Mouse (Mus musculus): ENCODE measurements around the gene Vmn1r93. TPM values are rescaled to one million over a fixed set of nuclear protein-coding genes. Genes with fewer than 3 reads are reported as not detected.
"Not testable (repeated sequence)": the region's sequence is repeated elsewhere in the genome, so short reads cannot be mapped to it uniquely, and the experiment has no call there.

The Vmn1r93 gene
- polyA plus RNA-seq (2012; rRNA removed) = not detected in 2 replicates

GRCm38 (mm10) chr7:20138988-20139387, at the start of gene Vmn1r93:
TSS of gene Vmn1r93 (minus strand) at chr7:20139088.
- WGBS = no CpG with 5 or more reads among the region's 5 CpGs
- not testable (repeated sequence) for H3K4me1 ChIP-seq (ENCODE audit: control insufficient read depth, insufficient read depth, low read length); DNase-seq; H3K36me3 ChIP-seq (ENCODE audit: control insufficient read depth, insufficient read depth, low read length); H3K27me3 ChIP-seq (replicated peaks; ENCODE audit: control insufficient read depth, insufficient read depth, low read length); H3K27ac ChIP-seq (ENCODE audit: insufficient read depth, low read depth, low read length); H3K4me3 ChIP-seq (ENCODE audit: insufficient read depth, low read depth, low read length)

DNA sequence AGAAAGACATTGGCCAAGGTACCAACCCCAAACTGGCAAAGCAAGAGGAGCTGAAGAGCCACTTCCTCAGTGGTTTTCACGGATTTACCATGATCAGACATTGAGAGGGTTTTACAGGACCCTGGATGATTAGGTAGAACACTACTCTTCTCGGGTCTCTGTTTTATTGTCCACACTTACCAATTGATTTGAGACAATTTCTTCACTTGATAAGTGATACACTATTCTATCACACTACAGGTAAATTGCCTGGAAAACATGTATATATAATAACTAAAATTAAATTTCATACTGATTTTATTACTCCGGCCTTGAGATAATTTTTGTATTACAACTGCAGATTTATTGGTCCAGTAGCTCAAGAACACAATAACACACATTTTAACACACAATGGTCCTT, 29.4 kb upstream of the Vmn1r93 start, which contains the start of gene Vmn1r94:
Gene Vmn1r94 (minus strand): TSS at position 101 of the 400 bp plus-strand sequence.
- H3K36me3 ChIP-seq (ENCODE audit: control insufficient read depth, insufficient read depth, low read length); H3K4me1 ChIP-seq (ENCODE audit: control insufficient read depth, insufficient read depth, low read length); H3K27me3 ChIP-seq (replicated peaks; ENCODE audit: control insufficient read depth, insufficient read depth, low read length); DNase-seq; H3K27ac ChIP-seq (ENCODE audit: insufficient read depth, low read depth, low read length); H3K4me3 ChIP-seq (ENCODE audit: insufficient read depth, low read depth, low read length): not testable (repeated sequence)
- no CpG with 5 or more reads among the region's 3 CpGs for WGBS

DNA sequence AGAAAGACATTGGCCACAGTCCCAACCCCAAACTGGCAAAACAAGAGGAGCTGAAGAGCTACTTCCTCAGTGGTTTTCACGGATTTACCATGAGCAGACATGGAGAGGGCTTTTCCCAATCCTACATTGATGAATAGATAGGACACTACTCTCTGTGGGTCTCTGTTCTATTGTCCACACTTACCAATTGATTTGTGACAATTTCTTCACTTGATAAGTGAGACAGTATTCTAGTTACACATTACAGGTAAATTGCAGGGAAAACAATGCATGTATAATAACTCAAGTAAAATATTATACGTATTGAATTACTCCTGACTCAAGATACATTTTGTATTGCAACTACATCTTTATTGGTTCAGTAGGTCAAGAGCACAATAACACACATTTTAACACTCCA, 16.4 kb downstream of the Vmn1r93 start, which contains the start of gene Gm16442:
Gene Gm16442 (minus strand): TSS at position 101 of the 400 bp plus-strand sequence.
- not testable (repeated sequence) for H3K4me3 ChIP-seq (ENCODE audit: insufficient read depth, low read depth, low read length); H3K27me3 ChIP-seq (replicated peaks; ENCODE audit: control insufficient read depth, insufficient read depth, low read length); DNase-seq; H3K36me3 ChIP-seq (ENCODE audit: control insufficient read depth, insufficient read depth, low read length); H3K4me1 ChIP-seq (ENCODE audit: control insufficient read depth, insufficient read depth, low read length); H3K27ac ChIP-seq (ENCODE audit: insufficient read depth, low read depth, low read length)
- WGBS = no CpG with 5 or more reads among the region's 2 CpGs

DNA sequence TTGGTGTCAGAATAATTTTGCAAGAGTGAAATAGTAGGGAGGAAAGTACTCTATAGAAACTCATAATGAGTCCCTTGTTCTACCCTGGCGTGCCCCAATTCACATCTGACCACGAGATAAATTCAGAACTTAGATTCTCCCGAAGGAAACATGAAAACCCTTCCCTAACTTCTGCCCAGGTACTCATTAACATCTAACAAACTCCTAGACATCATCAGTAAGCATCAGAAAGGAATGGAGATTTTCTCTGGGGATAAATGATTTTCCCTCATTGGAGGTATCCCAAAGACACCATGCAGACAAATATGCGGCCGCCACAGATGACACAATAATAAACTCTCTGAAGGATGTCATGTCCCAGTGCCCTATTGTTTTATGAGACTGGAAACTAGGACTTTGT, 39.5 kb downstream of the Vmn1r93 start, which contains the start of gene Vmn1r91:
Gene Vmn1r91 (plus strand): TSS at position 301 of the 400 bp plus-strand sequence.
- not testable (repeated sequence) for H3K27me3 ChIP-seq (replicated peaks; ENCODE audit: control insufficient read depth, insufficient read depth, low read length); DNase-seq; H3K36me3 ChIP-seq (ENCODE audit: control insufficient read depth, insufficient read depth, low read length); H3K27ac ChIP-seq (ENCODE audit: insufficient read depth, low read depth, low read length); H3K4me3 ChIP-seq (ENCODE audit: insufficient read depth, low read depth, low read length); H3K4me1 ChIP-seq (ENCODE audit: control insufficient read depth, insufficient read depth, low read length)
- 81% methylated on average over 5 of the region's 5 CpGs for WGBS

Other genes starting within 250 kb of the Vmn1r93 start
- gene Pvr, start 217.9 kb downstream of the Vmn1r93 start, polyA plus RNA-seq (2012; rRNA removed) = 10.9 and 12.3 TPM in 2 replicates
- gene Igsf23, start 188.3 kb downstream of the Vmn1r93 start, polyA plus RNA-seq (2012; rRNA removed) = 0.14 and 0.31 TPM in 2 replicates
- gene Ceacam20, start 173.7 kb downstream of the Vmn1r93 start, polyA plus RNA-seq (2012; rRNA removed) = 0.03 TPM in 1 of 2 replicates, not detected in the other
- not detected in 2 replicates for gene Nlrp9b, start 147.6 kb downstream of the Vmn1r93 start, polyA plus RNA-seq (2012; rRNA removed)
- not detected in 2 replicates for gene Vmn1r91, start 39.4 kb downstream of the Vmn1r93 start, polyA plus RNA-seq (2012; rRNA removed)
- gene Gm16442, start 16.5 kb downstream of the Vmn1r93 start, polyA plus RNA-seq (2012; rRNA removed) = not detected in 2 replicates
- not detected in 2 replicates for gene Vmn1r94, start 29.3 kb upstream of the Vmn1r93 start, polyA plus RNA-seq (2012; rRNA removed)
- gene Vmn1r95, start 54.6 kb upstream of the Vmn1r93 start, polyA plus RNA-seq (2012; rRNA removed) = not detected in 2 replicates
- gene Gm6164, start 66.5 kb upstream of the Vmn1r93 start, polyA plus RNA-seq (2012; rRNA removed) = not detected in 2 replicates
- not detected in 2 replicates for gene Gm4498, start 94.7 kb upstream of the Vmn1r93 start, polyA plus RNA-seq (2012; rRNA removed)
- gene Gm5890, start 123.7 kb upstream of the Vmn1r93 start, polyA plus RNA-seq (2012; rRNA removed) = not detected in 2 replicates
- not detected in 2 replicates for gene Gm4133, start 195.0 kb upstream of the Vmn1r93 start, polyA plus RNA-seq (2012; rRNA removed)
- not detected in 2 replicates for gene Gm5728, start 236.3 kb upstream of the Vmn1r93 start, polyA plus RNA-seq (2012; rRNA removed)

Data from kidney, adult 2 months (tissue).